Mouse (Mus musculus): ENCODE data around the gene Ppp2r3c.

DNA sequence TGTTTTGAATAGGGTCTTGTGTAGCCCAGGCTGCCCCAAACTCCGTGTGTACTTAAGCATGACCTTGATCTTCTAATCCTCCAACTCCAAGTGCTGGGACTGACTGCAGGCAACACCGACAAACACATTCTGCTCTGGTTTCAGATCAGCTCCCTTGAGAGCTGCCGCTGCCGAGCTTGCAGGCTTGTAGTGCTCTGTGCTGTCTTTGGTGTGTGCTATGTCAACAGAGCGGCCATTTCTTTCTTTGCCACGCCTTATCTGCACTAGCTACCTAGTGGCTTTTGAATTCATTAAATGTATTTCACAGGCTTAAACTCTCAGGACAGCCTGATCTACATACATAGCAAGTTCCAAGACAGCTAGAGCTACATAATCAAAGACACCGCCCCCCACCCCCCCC is 30.9 kb upstream of the Ppp2r3c start:
- TF ChIP-seq CTCF (IDR thresholded peaks at IDR 0.05; ENCODE audit: low read depth) (no peak), EP300 (IDR thresholded peaks at IDR 0.05; ENCODE audit: low read depth) (no peak)
